Mouse (Mus musculus): ENCODE data around the gene Prkch. TPM values are rescaled to one million over a fixed set of nuclear protein-coding genes. Genes with fewer than 3 reads are reported as not detected.

Prkch gene
- total and polyA plus RNA-seq, 3 experiments, result 0.33 TPM; not detected in 2

- H3K36me3 ChIP-seq (replicated peaks), result no peaks in the 10 kb centered on the region
- H3K9me3 ChIP-seq (replicated peaks), result peaks cover 6% of the 10 kb centered on the region; the same call in 1 of the 2 replicates
- H3K27me3 ChIP-seq (ENCODE audit: insufficient read depth, low read length), result peaks cover 4% of the 10 kb centered on the region; the same call in 1 of the 2 replicates
- DNase-seq (ENCODE audit: low spot score) (no peak), ATAC-seq (ENCODE audit: extremely low read depth, insufficient number of reproducible peaks, low FRiP score, poor library complexity, severe bottlenecking) (no peak)
- no peaks in the 10 kb centered on the region for H3K4me1 ChIP-seq (ENCODE audit: insufficient read depth, low read depth, low read length)
- TF ChIP-seq CTCF (IDR thresholded peaks at IDR 0.05; ENCODE audit: low read depth, low read length) (no peak), GATA2 (IDR thresholded peaks at IDR 0.05; ENCODE audit: borderline replicate concordance, low read depth, low read length) (no peak)
- H3K4me3 ChIP-seq (ENCODE audit: low read depth, low read length), result no peak overlapping the region
These were observed 46.6 kb downstream of the Prkch start for GRCm38 (mm10) chr12:73631148-73631547.

- no peak for ATAC-seq (ENCODE audit: extremely low read depth, insufficient number of reproducible peaks, low FRiP score, poor library complexity, severe bottlenecking)
- H3K4me1 ChIP-seq (ENCODE audit: insufficient read depth, low read depth, low read length), result no peaks in the 10 kb centered on the region
- TF ChIP-seq GATA2 (IDR thresholded peaks at IDR 0.05; ENCODE audit: borderline replicate concordance, low read depth, low read length), result no peak
- TF ChIP-seq TAL1 (conservative IDR thresholded peaks at IDR 0.05; ENCODE audit: low read depth, low read length), result no peak
- no peak for TF ChIP-seq CTCF (IDR thresholded peaks at IDR 0.05; ENCODE audit: low read depth, low read length)
- TF ChIP-seq POLR2AphosphoS5 (IDR thresholded peaks at IDR 0.05; ENCODE audit: insufficient replicate concordance, low read depth, low read length), result no peak
- TF ChIP-seq GATA1 (IDR thresholded peaks at IDR 0.05; ENCODE audit: borderline replicate concordance, low read length), result no peak
- DNase-seq (ENCODE audit: low spot score), result no peak
- peaks cover 6% of the 10 kb centered on the region; the same call in 1 of the 2 replicates for H3K9me3 ChIP-seq (replicated peaks)
- no peaks in the 10 kb centered on the region for H3K36me3 ChIP-seq (replicated peaks)
- H3K4me3 ChIP-seq (ENCODE audit: low read depth, low read length), result no peak overlapping the region
- peaks cover 4% of the 10 kb centered on the region; the same call in 1 of the 2 replicates for H3K27me3 ChIP-seq (ENCODE audit: insufficient read depth, low read length)
These were observed 48.2 kb downstream of the Prkch start for GRCm38 (mm10) chr12:73632671-73633244.

- H3K9me3 ChIP-seq (replicated peaks), result peaks cover 7% of the 10 kb centered on the region
- H3K36me3 ChIP-seq (replicated peaks), result no peaks in the 10 kb centered on the region
- H3K4me3 ChIP-seq (ENCODE audit: low read depth, low read length), result no peak overlapping the region
- ATAC-seq (ENCODE audit: extremely low read depth, insufficient number of reproducible peaks, low FRiP score, poor library complexity, severe bottlenecking) (no peak), DNase-seq (ENCODE audit: low spot score) (no peak)
- no peaks in the 10 kb centered on the region for H3K4me1 ChIP-seq (ENCODE audit: insufficient read depth, low read depth, low read length)
- peaks cover 4% of the 10 kb centered on the region; the same call in 1 of the 2 replicates for H3K27me3 ChIP-seq (ENCODE audit: insufficient read depth, low read length)
- no peak for TF ChIP-seq TAL1 (conservative IDR thresholded peaks at IDR 0.05; ENCODE audit: low read depth, low read length)
- TF ChIP-seq POLR2AphosphoS5 (IDR thresholded peaks at IDR 0.05; ENCODE audit: insufficient replicate concordance, low read depth, low read length), result no peak
- no peak for TF ChIP-seq CTCF (IDR thresholded peaks at IDR 0.05; ENCODE audit: low read depth, low read length)
- TF ChIP-seq GATA1 (IDR thresholded peaks at IDR 0.05; ENCODE audit: borderline replicate concordance, low read length), result no peak
These were observed 49.1 kb downstream of the Prkch start for GRCm38 (mm10) chr12:73633707-73634106.

- TF ChIP-seq CTCF (IDR thresholded peaks at IDR 0.05; ENCODE audit: low read depth, low read length) (no peak), GATA1 (IDR thresholded peaks at IDR 0.05; ENCODE audit: borderline replicate concordance, low read length) (no peak), POLR2AphosphoS5 (IDR thresholded peaks at IDR 0.05; ENCODE audit: insufficient replicate concordance, low read depth, low read length) (no peak), GATA2 (IDR thresholded peaks at IDR 0.05; ENCODE audit: borderline replicate concordance, low read depth, low read length) (no peak), TAL1 (conservative IDR thresholded peaks at IDR 0.05; ENCODE audit: low read depth, low read length) (no peak)
- no peak for ATAC-seq (ENCODE audit: extremely low read depth, insufficient number of reproducible peaks, low FRiP score, poor library complexity, severe bottlenecking)
- no peak overlapping the region for H3K4me3 ChIP-seq (ENCODE audit: low read depth, low read length)
- no peaks in the 10 kb centered on the region for H3K4me1 ChIP-seq (ENCODE audit: insufficient read depth, low read depth, low read length)
- no peaks in the 10 kb centered on the region for H3K36me3 ChIP-seq (replicated peaks)
- H3K27me3 ChIP-seq (ENCODE audit: insufficient read depth, low read length), result no peaks in the 10 kb centered on the region
- no peak for DNase-seq (ENCODE audit: low spot score)
- peaks cover 8% of the 10 kb centered on the region for H3K9me3 ChIP-seq (replicated peaks)
These were observed 55.0 kb downstream of the Prkch start for GRCm38 (mm10) chr12:73639571-73639970.

GRCm38 (mm10) chr12:73641183-73641582 lies 56.6 kb downstream of the Prkch start:
- TF ChIP-seq CTCF (IDR thresholded peaks at IDR 0.05; ENCODE audit: low read depth, low read length), result no peak
- no peak for TF ChIP-seq GATA1 (IDR thresholded peaks at IDR 0.05; ENCODE audit: borderline replicate concordance, low read length)
- no peak for TF ChIP-seq POLR2AphosphoS5 (IDR thresholded peaks at IDR 0.05; ENCODE audit: insufficient replicate concordance, low read depth, low read length)
- TF ChIP-seq GATA2 (IDR thresholded peaks at IDR 0.05; ENCODE audit: borderline replicate concordance, low read depth, low read length), result no peak
- TF ChIP-seq TAL1 (conservative IDR thresholded peaks at IDR 0.05; ENCODE audit: low read depth, low read length), result no peak
- ATAC-seq (ENCODE audit: extremely low read depth, insufficient number of reproducible peaks, low FRiP score, poor library complexity, severe bottlenecking), result no peak

GRCm38 (mm10) chr12:73645216-73645615 lies 60.6 kb downstream of the Prkch start:
- ATAC-seq (ENCODE audit: extremely low read depth, insufficient number of reproducible peaks, low FRiP score, poor library complexity, severe bottlenecking), result no peak
- TF ChIP-seq TAL1 (conservative IDR thresholded peaks at IDR 0.05; ENCODE audit: low read depth, low read length) (no peak), GATA2 (IDR thresholded peaks at IDR 0.05; ENCODE audit: borderline replicate concordance, low read depth, low read length) (no peak), GATA1 (IDR thresholded peaks at IDR 0.05; ENCODE audit: borderline replicate concordance, low read length) (no peak), CTCF (IDR thresholded peaks at IDR 0.05; ENCODE audit: low read depth, low read length) (no peak), POLR2AphosphoS5 (IDR thresholded peaks at IDR 0.05; ENCODE audit: insufficient replicate concordance, low read depth, low read length) (no peak)
- Histone ChIP-seq H3K4me1 (ENCODE audit: insufficient read depth, low read depth, low read length) (no peaks in the 10 kb centered on the region), H3K27me3 (ENCODE audit: insufficient read depth, low read length) (no peaks in the 10 kb centered on the region), H3K9me3 (replicated peaks) (peaks cover 6% of the 10 kb centered on the region; the same call in 1 of the 2 replicates), H3K4me3 (ENCODE audit: low read depth, low read length) (no peak overlapping the region), H3K36me3 (replicated peaks) (no peaks in the 10 kb centered on the region)
- DNase-seq (ENCODE audit: low spot score), result no peak

More at GRCm38 (mm10) chr12:73641183-73641582, 56.6 kb downstream of the Prkch start:
- Histone ChIP-seq H3K4me1 (ENCODE audit: insufficient read depth, low read depth, low read length) (no peaks in the 10 kb centered on the region), H3K36me3 (replicated peaks) (no peaks in the 10 kb centered on the region), H3K27me3 (ENCODE audit: insufficient read depth, low read length) (no peaks in the 10 kb centered on the region), H3K9me3 (replicated peaks) (peaks cover 8% of the 10 kb centered on the region), H3K4me3 (ENCODE audit: low read depth, low read length) (no peak overlapping the region)
- no peak for DNase-seq (ENCODE audit: low spot score)
